Mouse (Mus musculus) frontal cortex, adult 2 months (tissue): ENCODE measurements around the gene Mterf4. TPM values are rescaled to one million over a fixed set of nuclear protein-coding genes. Genes with fewer than 3 reads are reported as not detected.

ENCODE experiments used
- DNase-seq, 2 experiments: peaks; one replicate each; pipeline ENCODE4 v3.0.0; 2022; ENCODE audit warnings: low spot score in 1 of 2; ENCODE audit errors: extremely low spot score in 1 of 2
- polyA plus RNA-seq: library from polyadenylated mRNA; depleted of rRNA; stranded (reverse); fragments of >200 nt; gene quantifications from 2 replicates; pipeline ENCODE4 v1.2.3, GENCODE M21; 2012; rRNA removed

Gene Mterf4
- polyA plus RNA-seq, 1 experiment, result 18.6 TPM

GRCm38 (mm10) chr1:93270516-93271240, 35.0 kb downstream of the Mterf4 start:
- DNase-seq, result no peak

- no peak for DNase-seq
Measured at GRCm38 (mm10) chr1:93268246-93268645, 37.5 kb downstream of the Mterf4 start.

- DNase-seq, result peak in 1 of 2 experiments; percentile 4
Measured at GRCm38 (mm10) chr1:93267207-93267606, 38.5 kb downstream of the Mterf4 start.

- DNase-seq, result no peak
Measured at GRCm38 (mm10) chr1:93257560-93257959, 48.2 kb downstream of the Mterf4 start.

GRCm38 (mm10) chr1:93255761-93256160, 50.0 kb downstream of the Mterf4 start:
- DNase-seq, result no peak

- DNase-seq, result no peak
Measured at GRCm38 (mm10) chr1:93252586-93252985, 53.1 kb downstream of the Mterf4 start.

Other genes with a start within 250 kb of the Mterf4 start
- gene Kif1a, start 204.0 kb downstream of the Mterf4 start, polyA plus RNA-seq, result 305 and 323 TPM in 2 replicates
- gene Agxt, start 170.7 kb downstream of the Mterf4 start, polyA plus RNA-seq, result not detected in 2 replicates
- gene 2310007B03Rik, start 145.0 kb downstream of the Mterf4 start, polyA plus RNA-seq, result not detected in 2 replicates
- 0.10 and 0.11 TPM in 2 replicates for gene Crocc2, start 137.2 kb downstream of the Mterf4 start, polyA plus RNA-seq
- gene Sned1, start 70.1 kb downstream of the Mterf4 start, polyA plus RNA-seq, result 6.0 and 7.7 TPM in 2 replicates
- gene Ppp1r7, start 36.9 kb upstream of the Mterf4 start, polyA plus RNA-seq, result 24.1 and 27.7 TPM in 2 replicates
- gene Pask, start 37.6 kb upstream of the Mterf4 start, polyA plus RNA-seq, result 4.2 and 7.1 TPM in 2 replicates
- 0.86 and 1.3 TPM in 2 replicates for gene Ano7, start 68.0 kb upstream of the Mterf4 start, polyA plus RNA-seq
- 77.9 and 87.3 TPM in 2 replicates for gene Hdlbp, start 172.9 kb upstream of the Mterf4 start, polyA plus RNA-seq
- gene Farp2, start 206.2 kb upstream of the Mterf4 start, polyA plus RNA-seq, result 4.9 and 5.1 TPM in 2 replicates